Mouse (Mus musculus) layer of hippocampus, adult 8-10 months (tissue): ENCODE measurements at regions not wholly inside any gene's neighbourhood (a gene's known extent, or its start where the extent isn't known, plus 50 kb on each side); places are given as distances from the start of the nearest gene placed in this dataset.
A peak's percentile ranks its signal among the peaks of the same experiment; 100 is the strongest.
"Not testable (repeated sequence)": the region's sequence is repeated elsewhere in the genome, so short reads cannot be mapped to it uniquely, and the experiment has no call there.

ENCODE experiments used
- DNase-seq, 2 experiments: peaks; one replicate each; pipeline ENCODE4 v3.0.0; 2022; ENCODE audit warnings: low spot score in 2 of 2

DNA sequence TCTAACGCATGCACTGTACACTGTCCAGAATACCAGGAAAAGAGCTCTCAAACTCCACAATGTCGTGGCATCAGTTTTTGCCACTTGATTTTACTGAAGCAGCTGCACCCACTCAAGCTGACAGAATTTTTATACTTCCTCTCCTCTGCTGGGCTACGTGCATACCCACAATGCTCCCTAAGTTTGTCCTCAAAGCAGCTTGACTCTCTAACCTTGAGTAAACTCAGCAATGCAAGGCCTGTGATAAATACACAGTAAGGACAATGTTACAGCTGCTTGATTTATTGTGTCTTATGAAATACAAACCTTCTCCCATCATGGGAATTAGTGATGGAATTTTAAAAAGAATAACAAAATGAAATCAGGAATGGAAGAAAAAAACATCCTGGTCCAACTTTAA lies 129.7 kb downstream of the Trmt11 start:
- DNase-seq = no peak

DNA sequence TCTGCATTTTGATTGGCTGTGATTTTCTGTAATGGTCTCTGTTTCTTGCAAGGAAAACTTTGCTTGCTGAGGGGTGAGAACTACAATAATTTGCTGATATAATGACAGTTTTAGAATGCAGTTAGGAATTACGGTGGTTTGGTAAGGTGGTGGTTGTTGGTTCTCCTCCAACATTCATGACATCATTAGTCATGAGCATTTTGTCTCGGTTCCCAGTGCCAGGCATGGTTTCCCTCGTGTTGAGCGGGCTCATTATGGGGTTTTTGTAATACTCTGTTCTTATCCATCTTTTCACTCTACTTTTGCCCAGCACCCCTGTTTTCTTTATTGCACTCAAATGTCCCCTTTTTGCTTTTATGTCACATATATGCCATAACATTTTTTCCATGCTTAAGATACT lies 149.9 kb downstream of the Trmt11 start:
- DNase-seq = no peak

DNA sequence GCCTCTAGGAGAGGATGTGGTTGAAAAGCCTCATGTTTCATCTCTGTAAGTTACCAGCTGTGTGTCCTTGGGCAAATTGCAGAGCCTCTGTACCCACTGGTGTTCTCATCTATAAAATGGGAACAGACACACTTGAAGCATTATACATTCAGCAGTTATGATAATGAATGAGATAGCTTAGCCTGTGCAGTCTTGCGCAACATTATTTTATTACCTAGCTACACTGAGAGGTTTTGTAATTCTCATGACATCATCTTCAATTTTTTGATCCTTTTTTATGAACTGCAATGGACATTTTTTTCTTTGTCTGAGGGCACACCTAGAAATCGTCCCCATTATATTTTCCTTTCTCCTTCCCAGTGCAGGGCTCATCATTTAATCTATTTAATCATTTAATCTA lies 153.5 kb downstream of the Trmt11 start:
- DNase-seq = no peak

DNA sequence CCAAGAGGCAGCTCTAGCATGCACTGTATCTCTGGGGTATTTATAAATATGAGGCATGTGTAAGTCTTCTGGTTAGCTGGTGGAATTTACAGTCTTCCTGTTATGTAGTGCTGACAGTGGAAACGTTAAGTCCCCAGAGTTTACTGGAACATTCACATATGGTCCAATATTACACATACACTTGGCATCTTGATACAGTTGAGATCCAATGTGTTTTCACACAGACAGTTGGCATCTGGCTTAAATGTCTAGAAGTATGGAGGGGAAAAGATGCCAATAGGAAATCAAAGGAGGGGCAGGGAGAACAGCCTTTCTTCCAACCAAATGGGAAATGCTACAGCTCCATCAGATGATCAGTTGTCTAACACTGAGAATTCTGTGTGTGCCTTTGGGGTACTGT lies 154.0 kb downstream of the Trmt11 start:
- no peak for DNase-seq

DNA sequence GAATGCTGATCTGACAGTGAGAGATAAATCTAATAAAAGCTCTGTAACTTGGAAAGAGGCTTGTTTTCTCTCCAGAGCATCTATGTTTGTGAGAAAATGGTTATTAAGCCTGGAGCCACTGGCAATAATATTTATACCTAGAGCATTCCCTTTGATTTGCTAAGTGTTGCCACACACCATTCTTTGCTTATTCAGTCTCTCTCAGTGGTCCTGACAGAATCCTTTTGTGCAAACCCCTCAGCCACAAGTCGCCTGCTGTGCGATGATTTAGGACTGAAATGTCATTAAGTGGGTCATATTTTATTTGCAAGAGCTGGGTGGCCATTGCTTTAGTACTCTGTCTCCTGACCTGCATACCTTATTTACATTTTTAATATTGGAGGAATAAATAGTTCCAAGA lies 160.7 kb downstream of the Trmt11 start:
- DNase-seq = no peak

DNA sequence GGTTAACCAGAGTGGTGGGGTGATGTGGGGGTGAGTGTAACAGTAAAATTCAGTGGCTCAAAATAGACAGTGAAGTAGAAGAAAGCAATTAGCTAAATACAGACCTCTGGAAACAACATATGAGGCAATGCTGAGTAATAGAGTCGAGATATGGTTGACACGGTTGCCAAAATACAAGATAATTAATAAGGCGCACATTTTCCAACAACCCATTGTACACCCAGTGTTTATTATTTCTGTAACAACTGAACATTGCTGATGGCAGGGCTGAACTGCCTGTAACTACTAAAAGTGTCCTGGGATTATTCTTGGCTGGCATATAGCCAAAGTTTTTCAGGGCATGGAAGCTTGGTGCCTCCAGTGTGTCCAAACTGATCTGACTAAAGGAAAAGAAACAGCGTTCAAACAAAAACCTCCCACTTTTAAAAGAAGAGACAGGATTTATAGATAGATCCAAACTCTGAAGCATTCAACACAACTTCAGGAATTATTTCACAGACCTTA lies 174.1 kb downstream of the Trmt11 start:
- DNase-seq = no peak

DNA sequence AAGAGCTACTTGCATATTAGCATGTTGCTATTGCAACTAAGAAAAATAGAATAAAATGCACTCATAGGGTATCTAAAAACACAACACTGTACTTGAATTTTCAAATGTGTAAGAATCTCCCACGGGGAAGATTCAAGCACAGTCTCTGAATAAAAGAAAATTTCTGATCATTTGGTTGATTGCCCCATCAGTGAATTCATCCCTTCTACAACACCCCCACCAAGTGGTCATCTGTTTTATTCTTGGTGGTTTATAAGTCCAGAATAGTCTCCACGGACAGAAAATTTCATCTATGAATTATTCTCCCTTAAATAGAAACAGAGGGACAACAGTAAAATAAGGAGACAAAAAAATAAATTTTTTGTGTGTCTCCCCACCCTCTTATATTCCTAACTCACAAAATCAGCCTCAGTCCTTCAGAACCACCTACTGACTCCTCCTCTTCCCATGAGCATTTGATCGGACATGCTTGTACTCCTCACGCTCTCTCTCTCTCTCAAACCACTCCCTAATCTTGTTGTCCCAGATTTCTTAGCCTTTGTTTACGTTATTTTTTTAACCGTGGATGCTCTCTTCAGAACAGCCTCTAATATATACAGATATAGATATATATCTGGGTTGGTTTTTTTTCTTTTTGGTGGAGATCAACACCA lies 181.0 kb downstream of the Trmt11 start:
- DNase-seq = peak in 1 of 2 experiments; percentile 18

DNA sequence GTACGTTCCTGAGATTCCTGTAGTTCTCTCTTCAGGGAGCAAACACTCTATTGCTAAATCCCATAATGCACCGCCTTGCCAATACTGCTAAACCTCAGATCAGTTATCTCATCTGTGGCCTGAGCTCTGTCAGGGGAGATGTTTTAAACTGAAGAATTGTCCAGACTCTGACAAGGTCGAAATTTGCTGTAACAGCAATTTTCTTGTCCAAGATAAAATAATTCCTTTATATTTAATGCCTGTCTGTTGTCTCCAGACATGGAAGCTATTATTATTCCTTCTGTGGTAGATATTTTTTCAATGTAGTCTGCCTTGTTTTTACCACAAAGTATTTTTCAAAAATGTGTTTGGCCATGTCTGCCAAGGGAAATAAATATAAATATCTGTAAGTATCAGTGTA lies 184.2 kb downstream of the Trmt11 start:
- no peak for DNase-seq

DNA sequence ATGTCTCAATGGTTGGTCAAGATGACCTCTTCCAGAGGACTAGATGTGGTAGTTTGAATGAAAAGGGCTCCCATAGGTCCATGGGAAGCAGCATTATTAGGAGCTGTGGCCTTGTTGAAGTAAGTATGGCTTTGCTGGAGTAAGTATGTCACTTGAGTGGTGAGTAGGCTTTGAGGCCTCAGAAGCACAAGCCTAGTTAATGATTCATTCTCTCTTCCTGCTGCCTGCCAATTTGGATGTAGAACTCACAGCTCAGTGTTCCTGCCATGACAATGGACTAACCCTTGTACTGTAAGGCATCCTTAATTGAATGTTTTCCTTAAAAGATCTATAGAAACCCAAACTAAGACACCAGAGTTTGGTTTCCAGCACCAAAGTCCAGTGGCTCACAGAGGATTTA lies 188.8 kb downstream of the Trmt11 start:
- no peak for DNase-seq

DNA sequence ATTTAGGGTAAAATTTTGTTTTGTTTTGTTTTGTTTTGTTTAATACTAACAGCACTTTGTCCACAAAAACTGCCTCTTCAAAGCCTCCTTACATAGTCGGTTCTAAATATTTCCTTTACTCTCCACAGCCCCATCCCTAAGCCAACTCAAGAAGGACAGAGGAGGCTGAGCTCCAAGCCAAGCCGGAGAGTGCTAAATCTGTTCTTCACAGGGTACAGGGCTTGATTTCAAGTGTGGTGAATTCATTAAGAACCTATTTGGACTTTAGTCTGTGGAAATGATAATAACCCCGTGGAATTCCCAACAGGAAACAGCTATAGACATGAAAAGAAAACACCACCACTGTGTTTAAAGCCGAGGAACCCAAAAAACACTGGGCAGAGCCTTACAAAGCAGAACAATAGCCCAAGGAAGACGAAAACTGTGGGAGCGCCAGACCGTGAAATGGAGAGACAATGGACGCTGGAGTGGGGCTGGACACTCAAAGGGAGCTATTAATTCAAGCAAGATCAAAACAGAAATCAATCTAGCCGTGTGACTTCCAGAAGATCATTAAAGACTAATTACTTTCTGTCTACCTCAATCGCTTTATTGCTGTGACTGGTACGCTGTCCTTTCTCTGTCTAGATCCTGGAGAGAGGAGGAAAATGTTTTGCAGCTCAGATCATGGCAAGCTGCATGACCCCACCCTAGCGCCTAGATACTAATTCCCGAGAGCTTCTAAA lies 194.7 kb downstream of the Trmt11 start:
- DNase-seq = peak in 1 of 2 experiments; percentile 4

DNA sequence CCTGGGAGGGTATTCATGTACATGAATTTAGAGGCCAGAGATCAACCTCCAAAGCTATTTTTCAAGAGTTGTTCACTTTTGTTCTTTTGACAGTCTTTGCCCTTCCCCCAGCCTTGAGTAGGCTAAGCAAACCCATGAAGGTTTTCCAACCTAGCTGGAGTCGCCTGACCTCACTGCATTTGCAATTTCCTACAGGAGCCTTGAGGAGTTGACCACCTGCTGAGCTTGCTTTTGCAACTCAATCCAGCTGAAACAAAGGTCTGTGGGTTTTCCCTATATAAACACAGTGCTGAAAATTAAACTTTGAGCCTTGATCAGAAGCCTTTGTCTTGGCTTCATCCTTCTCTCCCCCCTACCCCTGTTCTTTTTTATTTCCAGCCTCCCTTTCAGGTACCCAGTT lies 170.2 kb upstream of the Cenpw start:
- DNase-seq = no peak

DNA sequence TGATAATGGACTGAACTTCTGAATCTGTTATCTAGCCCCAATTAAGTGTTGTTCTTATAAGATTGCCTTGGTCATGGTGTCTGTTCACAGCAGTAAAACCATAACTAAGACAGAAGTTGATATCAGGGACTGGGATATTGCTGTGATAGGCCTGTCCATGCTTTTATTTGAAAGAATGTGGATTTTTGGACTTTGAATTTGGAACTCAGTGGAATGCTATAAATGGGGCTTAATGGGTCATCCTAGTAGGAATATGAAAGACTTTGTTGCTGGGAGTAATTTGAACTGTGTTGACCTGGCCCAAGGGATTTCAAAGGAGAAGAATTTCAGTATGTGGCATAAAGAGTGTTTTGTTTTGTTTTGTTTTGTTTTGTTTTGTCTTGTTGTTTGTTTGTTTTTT lies 160.5 kb upstream of the Cenpw start:
- DNase-seq = not testable (repeated sequence)

DNA sequence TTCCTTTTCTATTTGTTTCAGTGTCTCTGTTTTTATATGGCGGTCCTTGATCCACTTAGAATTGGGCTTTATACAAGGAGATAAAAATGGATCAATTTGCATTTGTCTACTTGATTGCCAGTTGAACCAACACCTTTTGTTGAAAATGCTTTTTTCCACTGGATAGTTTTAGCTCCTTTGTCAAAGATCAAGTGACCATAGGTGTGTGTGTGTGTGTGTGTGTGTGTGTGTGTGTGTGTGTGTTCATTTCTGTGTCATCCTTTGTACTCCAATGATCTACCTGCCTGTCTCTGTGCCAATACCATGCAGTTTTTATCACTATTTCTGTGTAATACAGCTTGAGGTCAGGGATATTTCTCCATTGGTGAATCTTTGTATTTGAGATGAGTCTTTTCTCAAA lies 158.7 kb upstream of the Cenpw start:
- no peak for DNase-seq

DNA sequence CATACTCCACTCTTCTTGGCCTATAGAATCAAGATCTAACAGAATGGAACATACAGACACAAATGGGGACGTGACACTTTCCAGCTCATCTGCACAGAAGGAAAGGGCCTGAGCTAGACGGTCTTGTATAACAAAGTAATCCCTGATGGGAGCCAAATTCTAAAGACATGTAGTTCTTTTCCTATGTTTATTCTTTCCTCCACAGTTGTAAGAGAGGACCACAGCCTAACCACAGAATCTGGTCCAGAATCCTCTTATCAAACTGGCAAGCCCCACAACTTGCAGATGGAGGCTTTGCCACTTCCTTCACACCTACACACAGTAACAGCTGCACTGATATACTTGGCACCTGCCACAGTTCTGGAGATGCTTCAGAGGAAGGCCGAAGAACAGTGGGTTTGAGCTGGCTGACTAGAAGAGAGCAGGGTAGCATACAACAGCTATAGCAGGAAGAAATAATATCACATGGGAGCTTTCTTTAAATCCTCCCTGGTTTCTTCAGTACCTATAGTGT lies 142.7 kb upstream of the Cenpw start:
- DNase-seq = peak; percentile 21 to 42

DNA sequence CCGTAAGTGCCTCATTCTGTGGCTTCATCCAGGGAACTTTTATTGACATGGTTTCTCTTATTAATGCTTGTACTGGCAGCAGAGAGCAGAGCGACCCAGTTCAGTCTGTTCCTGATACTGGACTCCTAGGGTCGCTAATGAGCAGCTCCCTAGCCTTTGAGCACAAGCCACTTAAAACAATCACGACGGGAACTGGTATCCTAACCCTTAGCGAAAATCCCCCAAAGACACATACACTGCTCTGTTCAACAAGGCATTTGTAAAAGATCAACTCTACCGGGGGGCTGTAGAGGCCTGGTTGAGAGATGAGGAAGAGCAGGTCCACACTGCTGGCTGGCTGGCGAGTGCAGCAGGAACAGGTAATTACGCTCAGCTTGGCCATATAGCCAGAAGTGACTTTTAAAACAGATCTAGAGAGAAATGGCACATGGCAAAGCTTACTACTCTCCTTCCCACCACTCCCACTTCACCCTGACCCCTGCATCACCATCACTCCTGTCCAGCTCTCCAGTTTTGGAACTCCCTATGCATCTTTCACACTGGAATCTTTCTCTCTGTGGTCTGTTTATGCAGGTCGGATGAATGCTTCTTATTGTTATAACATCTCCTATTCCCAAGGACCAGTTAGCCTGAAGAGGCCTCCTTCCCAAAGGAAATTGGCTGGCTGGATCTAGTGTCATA lies 128.1 kb upstream of the Cenpw start:
- DNase-seq = no peak

DNA sequence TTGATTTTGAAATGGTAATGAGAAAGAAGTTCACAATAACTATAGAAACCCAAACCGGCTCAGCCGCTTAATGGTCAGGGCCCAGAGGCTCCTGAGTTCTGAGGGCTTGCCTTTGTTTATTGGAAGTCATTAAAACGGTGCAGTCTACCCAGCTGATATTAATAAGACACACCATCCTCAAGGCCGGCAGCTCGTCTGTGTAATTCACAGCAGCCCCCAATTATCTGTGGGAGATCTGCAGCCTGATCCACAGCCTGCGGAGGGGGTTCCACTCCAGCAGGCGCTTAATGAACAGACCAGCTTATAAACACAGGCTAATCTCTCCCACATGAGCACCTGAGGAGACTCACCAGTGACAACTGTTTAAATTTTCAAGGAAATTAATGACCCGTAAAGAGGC lies 127.5 kb upstream of the Cenpw start:
- DNase-seq = no peak

DNA sequence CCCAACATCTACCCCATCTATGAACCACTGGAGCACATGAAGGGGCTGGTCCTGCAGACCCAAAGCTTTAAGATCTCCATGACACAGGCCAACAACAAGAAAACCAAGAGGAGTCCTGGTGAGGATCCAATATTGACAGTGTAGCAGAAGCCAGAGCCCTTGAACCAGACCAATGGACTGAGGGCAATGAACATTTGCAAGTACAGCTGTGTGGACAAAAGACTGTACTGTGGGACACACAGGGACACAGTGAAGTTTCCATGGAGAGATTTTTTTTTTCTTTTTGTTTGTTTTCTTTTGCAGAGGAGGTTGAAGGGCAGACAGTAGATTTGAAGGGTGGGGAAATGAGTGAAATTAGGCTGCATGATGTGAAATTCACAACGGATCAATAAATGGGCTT lies 126.5 kb upstream of the Cenpw start:
- no peak for DNase-seq

DNA sequence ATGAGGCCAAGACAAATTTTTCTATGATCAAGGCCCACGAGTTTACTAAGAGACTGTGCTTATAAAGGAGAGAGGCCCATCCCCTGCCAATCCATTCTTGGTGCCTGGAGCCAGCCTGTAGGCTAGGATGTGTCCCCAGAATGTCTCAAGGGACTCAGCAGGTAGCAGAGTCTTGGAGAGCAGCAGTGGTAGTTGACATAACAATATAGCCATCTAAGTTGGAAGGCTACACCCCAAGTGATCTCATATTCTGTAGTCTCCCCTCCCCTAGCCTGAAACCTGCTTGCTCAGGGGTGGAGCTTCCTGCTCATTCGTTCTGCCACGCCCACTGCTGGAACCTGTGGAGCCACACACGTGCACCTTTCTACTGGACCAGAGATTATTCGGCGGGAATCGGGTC lies 95.5 kb upstream of the Cenpw start:
- not testable (repeated sequence) for DNase-seq

DNA sequence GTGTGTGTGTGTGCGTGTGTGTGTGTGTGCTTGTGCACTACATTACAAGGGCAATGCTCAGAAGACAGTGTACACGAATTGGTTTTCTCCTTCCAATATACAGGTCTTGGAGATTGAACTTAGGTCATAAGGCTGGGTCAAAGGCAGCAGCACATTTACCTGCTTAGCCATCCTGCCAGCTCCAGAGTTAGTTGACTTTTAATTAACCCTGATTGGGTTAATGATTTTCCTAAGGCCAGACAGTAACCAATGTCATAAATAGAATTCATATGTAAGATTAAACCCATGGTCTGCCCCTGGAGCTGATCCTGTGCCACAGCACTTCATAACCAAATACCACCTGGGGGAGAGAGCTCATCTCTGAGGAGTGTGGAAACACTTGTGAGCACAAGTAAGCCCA lies 81.3 kb upstream of the Cenpw start:
- DNase-seq = no peak

DNA sequence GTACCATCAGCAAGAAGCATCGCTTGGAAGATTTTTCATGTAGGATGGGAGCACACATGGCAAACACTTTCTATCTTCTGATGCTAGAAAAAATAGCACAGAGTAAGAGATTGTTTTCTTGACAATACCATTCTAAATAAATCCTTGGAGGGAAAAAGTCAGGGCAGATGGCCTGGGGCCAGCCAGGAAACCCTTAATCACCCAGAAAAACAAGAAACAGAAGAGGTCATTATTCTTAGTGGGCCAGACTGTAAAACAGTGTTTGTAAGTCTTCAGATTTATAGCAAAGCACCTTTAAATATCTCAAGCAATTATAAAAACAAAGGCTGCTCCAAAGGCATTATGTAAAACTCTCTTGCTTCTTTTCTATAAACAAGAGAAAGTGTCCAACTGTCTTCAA lies 80.1 kb upstream of the Cenpw start:
- DNase-seq = no peak

DNA sequence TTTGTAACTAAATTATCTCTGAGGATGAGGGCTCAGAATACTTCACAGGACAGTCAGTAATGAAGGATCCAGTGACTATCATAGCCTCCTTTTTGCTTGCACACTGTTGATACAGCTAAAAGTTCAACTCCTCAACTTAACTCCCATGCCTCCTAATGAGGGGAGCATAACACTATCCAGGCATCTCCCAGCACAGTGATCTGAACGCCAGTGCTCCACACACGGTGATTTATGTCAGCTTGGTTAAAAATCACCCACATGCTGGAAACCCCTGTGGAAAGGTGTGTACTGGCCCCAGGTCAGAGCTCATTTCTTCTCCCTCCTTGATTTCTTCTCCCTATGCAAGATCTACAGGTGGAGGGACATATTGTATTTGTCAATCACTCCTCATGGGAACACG lies 79.6 kb upstream of the Cenpw start:
- no peak for DNase-seq

DNA sequence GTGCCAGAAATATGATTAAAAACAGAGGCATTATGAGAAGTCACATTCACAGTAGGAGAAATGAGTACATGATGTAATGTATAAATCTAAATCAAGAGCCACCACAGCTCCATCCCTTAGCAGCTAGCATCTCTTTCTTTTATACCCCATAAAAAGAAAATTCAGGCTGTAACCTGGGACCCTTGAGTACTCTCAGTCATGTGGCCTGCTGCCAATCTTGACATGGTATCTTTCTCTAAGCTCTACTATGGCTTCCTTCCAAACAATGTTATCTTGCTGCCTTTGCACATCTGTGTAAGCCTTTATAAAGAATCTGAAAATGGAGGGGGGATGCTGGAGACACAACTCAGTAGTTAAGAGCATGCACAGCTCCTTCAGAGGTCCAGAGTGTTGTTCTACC lies 78.6 kb upstream of the Cenpw start:
- no peak for DNase-seq
